Mouse (Mus musculus) bone marrow macrophage, adult 2 months (primary cell): ENCODE results near the gene Ifnar2.

Experiments used
- CTCF ChIP-seq: IDR thresholded peaks from 2 replicates; pipeline ENCODE4 v1.5.1; 2012; ENCODE audit warnings: low read depth, mild to moderate bottlenecking, low read length, moderate library complexity
- POLR2A ChIP-seq: IDR thresholded peaks from 2 replicates; pipeline ENCODE4 v1.6.1; 2012; ENCODE audit warnings: mild to moderate bottlenecking, low read depth, low read length, borderline replicate concordance

DNA sequence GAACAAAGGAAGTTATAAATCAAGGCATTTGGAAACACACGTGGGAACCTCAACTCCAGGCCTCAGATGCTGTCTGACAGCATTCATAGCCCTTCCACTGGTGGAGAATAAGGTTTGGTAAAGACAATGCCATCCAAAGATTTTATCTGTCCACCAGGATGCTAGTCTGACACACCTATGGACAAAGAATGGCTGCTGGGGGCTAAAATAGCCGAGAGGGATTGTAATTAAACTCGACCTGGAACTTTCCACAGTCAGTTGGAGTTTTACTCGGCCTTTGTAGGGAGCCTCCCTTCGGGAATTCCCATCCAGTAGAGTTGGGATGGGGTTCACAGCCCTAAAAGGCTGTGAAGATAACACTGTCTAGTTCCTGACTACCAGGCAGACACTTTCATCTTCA is 54.9 kb downstream of the Ifnar2 start:
- TF ChIP-seq POLR2A (no peak), CTCF (no peak)
